Comparison of ENCODE assay signal across 15 mouse cellular contexts in the genomic region with DNA sequence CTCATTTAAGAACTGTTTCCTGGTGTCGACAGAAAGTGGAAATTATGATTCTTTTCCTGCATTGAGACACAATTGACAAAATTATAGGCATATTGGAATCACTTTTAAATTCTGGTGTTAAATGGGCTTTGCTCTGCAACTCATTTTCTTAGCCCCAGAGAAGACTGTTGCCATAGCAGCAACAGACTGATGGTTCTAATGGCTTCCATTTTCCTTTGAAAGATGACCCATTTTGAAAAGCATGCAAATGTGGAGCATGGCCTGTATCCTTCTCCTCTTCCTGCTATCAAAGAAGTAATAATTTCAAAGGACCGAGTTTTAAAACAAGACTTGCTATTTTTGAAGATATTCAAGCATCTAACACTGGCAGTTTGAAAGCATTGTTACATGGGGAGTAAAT.
"Had no signal": no experiment of that assay in that cellular context is flagged by ENCODE, and none has a peak within 500 bp of the region (broad histone marks: within the 10 kb centered on the region; RNA-seq: fewer than 3 reads in every experiment).

No protein-coding gene starts in this region.

- H3K27me3 ChIP-seq: kidney, embryonic 15.5 days; liver, embryonic 13.5 days; neural tube, embryonic 12.5 days; neural tube, embryonic 15.5 days had no signal

- H3K9ac ChIP-seq: kidney, embryonic 15.5 days; liver, embryonic 13.5 days; neural tube, embryonic 12.5 days; neural tube, embryonic 15.5 days had no signal

- H3K9me3 ChIP-seq: kidney, embryonic 15.5 days; liver, embryonic 13.5 days; neural tube, embryonic 12.5 days; neural tube, embryonic 15.5 days had no signal

- H3K4me2 ChIP-seq: kidney, embryonic 15.5 days; liver, embryonic 13.5 days; neural tube, embryonic 12.5 days; neural tube, embryonic 15.5 days had no signal

- H3K4me3 ChIP-seq: kidney, embryonic 15.5 days; left cerebral cortex, adult 2 months; liver, embryonic 13.5 days; neural tube, embryonic 12.5 days; neural tube, embryonic 15.5 days had no signal

- H3K27ac ChIP-seq: kidney, embryonic 15.5 days; left cerebral cortex, adult 2 months; liver, embryonic 13.5 days; neural tube, embryonic 12.5 days; neural tube, embryonic 15.5 days had no signal

- DNase-seq: kidney, adult 8-10 months; kidney, postnatal 10 days; kidney, postnatal 36 days; layer of hippocampus, postnatal 36 days; liver, embryonic 13.5 days; lung, adult 2 months; lung, postnatal 14 days; lung, postnatal 4 days; right cerebral cortex, adult 18-20 months; thymus, adult 18-20 months; thymus, postnatal 36 days had no signal

- H3K4me1 ChIP-seq: kidney, embryonic 15.5 days; liver, embryonic 13.5 days; neural tube, embryonic 12.5 days had no signal

- H3K36me3 ChIP-seq: kidney, embryonic 15.5 days; liver, embryonic 13.5 days; neural tube, embryonic 12.5 days; neural tube, embryonic 15.5 days had no signal
